Mouse (Mus musculus): ENCODE results near the gene Csnk2a1.
"Not testable (repeated sequence)": the region's sequence is repeated elsewhere in the genome, so short reads cannot be mapped to it uniquely, and the experiment has no call there.

Gene Csnk2a1

GRCm38 (mm10) chr2:152237926-152238325, 11.3 kb downstream of the Csnk2a1 start:
- no peak for DNase-seq (ENCODE audit: extremely low read depth, low read depth)

GRCm38 (mm10) chr2:152240580-152240979, 13.9 kb downstream of the Csnk2a1 start:
- DNase-seq (ENCODE audit: extremely low read depth, low read depth) = no peak

GRCm38 (mm10) chr2:152247213-152247612, 20.6 kb downstream of the Csnk2a1 start:
- no peak for DNase-seq (ENCODE audit: extremely low read depth, low read depth)

- no peak for DNase-seq (ENCODE audit: extremely low read depth, low read depth)
These were observed 23.9 kb downstream of the Csnk2a1 start for GRCm38 (mm10) chr2:152250511-152250910.

- no peak for DNase-seq (ENCODE audit: extremely low read depth, low read depth)
These were observed 33.1 kb downstream of the Csnk2a1 start for GRCm38 (mm10) chr2:152259739-152260138.

- no peak for DNase-seq (ENCODE audit: extremely low read depth, low read depth)
These were observed 47.0 kb downstream of the Csnk2a1 start for GRCm38 (mm10) chr2:152273639-152274038.

- no peak for DNase-seq (ENCODE audit: extremely low read depth, low read depth)
These were observed 54.8 kb downstream of the Csnk2a1 start for GRCm38 (mm10) chr2:152281407-152281806.

- DNase-seq (ENCODE audit: extremely low read depth, low read depth) = no peak
These were observed 60.9 kb downstream of the Csnk2a1 start for GRCm38 (mm10) chr2:152287560-152287959.

GRCm38 (mm10) chr2:152288046-152288445, 61.4 kb downstream of the Csnk2a1 start:
- DNase-seq (ENCODE audit: extremely low read depth, low read depth) = no peak

GRCm38 (mm10) chr2:152289623-152290022, 63.0 kb downstream of the Csnk2a1 start:
- DNase-seq (ENCODE audit: extremely low read depth, low read depth) = not testable (repeated sequence)

GRCm38 (mm10) chr2:152292475-152292874, 65.8 kb downstream of the Csnk2a1 start:
- DNase-seq (ENCODE audit: extremely low read depth, low read depth) = no peak

- DNase-seq (ENCODE audit: extremely low read depth, low read depth) = no peak
These were observed 66.6 kb downstream of the Csnk2a1 start for GRCm38 (mm10) chr2:152293179-152293726.

- DNase-seq (ENCODE audit: extremely low read depth, low read depth) = peak; percentile 75
These were observed 67.3 kb downstream of the Csnk2a1 start, which contains the start of gene Tbc1d20 for GRCm38 (mm10) chr2:152293727-152294475. Gene Tbc1d20 (plus strand): TSS chr2:152293828.

GRCm38 (mm10) chr2:152294541-152294940, 67.9 kb downstream of the Csnk2a1 start:
- DNase-seq (ENCODE audit: extremely low read depth, low read depth) = no peak

- no peak for DNase-seq (ENCODE audit: extremely low read depth, low read depth)
These were observed 76.2 kb downstream of the Csnk2a1 start for GRCm38 (mm10) chr2:152302862-152303261.

GRCm38 (mm10) chr2:152303781-152304180, 77.1 kb downstream of the Csnk2a1 start:
- DNase-seq (ENCODE audit: extremely low read depth, low read depth) = no peak

- no peak for DNase-seq (ENCODE audit: extremely low read depth, low read depth)
These were observed 78.8 kb downstream of the Csnk2a1 start for GRCm38 (mm10) chr2:152305480-152305879.

GRCm38 (mm10) chr2:152307186-152307585, 80.5 kb downstream of the Csnk2a1 start:
- no peak for DNase-seq (ENCODE audit: extremely low read depth, low read depth)

GRCm38 (mm10) chr2:152312996-152313395, 86.4 kb downstream of the Csnk2a1 start:
- no peak for DNase-seq (ENCODE audit: extremely low read depth, low read depth)

GRCm38 (mm10) chr2:152313926-152314325, 87.3 kb downstream of the Csnk2a1 start:
- no peak for DNase-seq (ENCODE audit: extremely low read depth, low read depth)

GRCm38 (mm10) chr2:152317054-152317453, 90.4 kb downstream of the Csnk2a1 start:
- no peak for DNase-seq (ENCODE audit: extremely low read depth, low read depth)

GRCm38 (mm10) chr2:152321558-152321957, 94.9 kb downstream of the Csnk2a1 start:
- DNase-seq (ENCODE audit: extremely low read depth, low read depth) = no peak

GRCm38 (mm10) chr2:152322198-152322597, 95.6 kb downstream of the Csnk2a1 start:
- no peak for DNase-seq (ENCODE audit: extremely low read depth, low read depth)
